Mouse (Mus musculus) central nervous system, embryonic 14 days (tissue): Measurements from ENCODE around the gene Tmeff2. TPM values are rescaled to one million over a fixed set of nuclear protein-coding genes. Genes with fewer than 3 reads are reported as not detected.

Experiments used
- polyA plus RNA-seq: library from polyadenylated mRNA; depleted of rRNA; stranded (reverse); fragments of >200 nt; gene quantifications from 2 replicates; pipeline ENCODE4 v1.2.3, GENCODE M21; 2012; rRNA removed

Tmeff2 gene
- polyA plus RNA-seq, result 22.2 and 30.6 TPM in 2 replicates

GRCm38 (mm10) chr1:50900386-50900785 is at the start of gene Tmeff2:
Gene Tmeff2, plus strand, starts transcription at chr1:50900647.

